Mouse (Mus musculus) G1E (cell line): ENCODE data around the gene Olfr1394.

Experiments
- CTCF ChIP-seq: IDR thresholded peaks from 2 replicates; pipeline ENCODE4 v1.5.1; 2012; ENCODE audit warnings: low read depth, low read length, inconsistent platforms, mixed read lengths
- GATA1 ChIP-seq: IDR thresholded peaks from 2 replicates; pipeline ENCODE4 v1.6.1; 2012; ENCODE audit warnings: borderline replicate concordance, low read length, inconsistent platforms, mixed read lengths
- TAL1 ChIP-seq: conservative IDR thresholded peaks from 2 replicates; pipeline ENCODE4 v1.6.1; 2012; ENCODE audit warnings: low read depth, low read length, inconsistent platforms, mixed read lengths

GRCm38 (mm10) chr11:49186452-49186851 lies 32.3 kb downstream of the Olfr1394 start:
- TF ChIP-seq CTCF = no peak
- TF ChIP-seq TAL1 = no peak
- TF ChIP-seq GATA1 = no peak
